Mouse (Mus musculus) small intestine, adult 2 months (tissue): ENCODE data around the gene Ndufa12.

ENCODE experiments used
- CTCF ChIP-seq: fragments of 200-500 bp; IDR thresholded peaks from 2 replicates; pipeline ENCODE4 v1.5.1; 2012; ENCODE audit warnings: low read depth, mild to moderate bottlenecking, control low read depth, inconsistent platforms, low read length, moderate library complexity, mixed read lengths; ENCODE audit not compliant: insufficient replicate concordance, insufficient read length; ENCODE audit errors: extremely low read depth
- POLR2A ChIP-seq: fragments of 200-500 bp; IDR thresholded peaks from 2 replicates; pipeline ENCODE4 v1.6.1; 2012; ENCODE audit warnings: low read depth, mild to moderate bottlenecking, control low read depth, inconsistent platforms, low read length, moderate library complexity

- TF ChIP-seq POLR2A = no peak
- no peak for TF ChIP-seq CTCF
Observed at GRCm38 (mm10) chr10:94256518-94256917, 58.0 kb downstream of the Ndufa12 start.
